14 mouse cellular contexts compared by ENCODE assay signal in genomic region chr2:34014868-34015639, GRCm38 (mm10).
A peak's percentile ranks its signal among the peaks of the same experiment; 100 is the strongest.
DNase-seq lines count a peak whose midpoint lies in the region; ATAC-seq and TF ChIP-seq lines count a peak whose summit lies in the region.
"Had no signal": no experiment of that assay in that cellular context is flagged by ENCODE, and none has a peak within 500 bp of the region (broad histone marks: within the 10 kb centered on the region; RNA-seq: fewer than 3 reads in every experiment).

No protein-coding gene starts in this region.

- no peak for TF ChIP-seq CTCF in stomach, postnatal 0 days (IDR thresholded peaks at IDR 0.05; ENCODE audit: low read depth)

- H3K27me3 ChIP-seq in kidney, embryonic 15.5 days: no peaks in the 10 kb centered on the region
- H3K27me3 ChIP-seq in stomach, embryonic 15.5 days (replicated peaks): no peaks in the 10 kb centered on the region
- H3K27me3 ChIP-seq in stomach, postnatal 0 days (ENCODE audit: control insufficient read depth, insufficient read depth, low read length): no peaks in the 10 kb centered on the region
- H3K27me3 ChIP-seq: embryonic facial prominence, embryonic 15.5 days had no signal

- H3K4me3 ChIP-seq in kidney, embryonic 15.5 days (replicated peaks): no peak overlapping the region
- H3K4me3 ChIP-seq in stomach, embryonic 15.5 days (replicated peaks): no peak overlapping the region
- no peak overlapping the region for H3K4me3 ChIP-seq in stomach, postnatal 0 days (ENCODE audit: low read depth, low read length)
- H3K4me3 ChIP-seq: embryonic facial prominence, embryonic 15.5 days had no signal

- no peaks in the 10 kb centered on the region for H3K36me3 ChIP-seq in kidney, embryonic 15.5 days
- no peaks in the 10 kb centered on the region for H3K36me3 ChIP-seq in stomach, embryonic 15.5 days
- H3K36me3 ChIP-seq in stomach, postnatal 0 days (ENCODE audit: control insufficient read depth, insufficient read depth, low read length): no peaks in the 10 kb centered on the region
- H3K36me3 ChIP-seq: embryonic facial prominence, embryonic 15.5 days had no signal

- H3K4me2 ChIP-seq in kidney, embryonic 15.5 days: no peak overlapping the region
- no peak overlapping the region for H3K4me2 ChIP-seq in stomach, embryonic 15.5 days
- no peak overlapping the region for H3K4me2 ChIP-seq in stomach, postnatal 0 days (replicated peaks; ENCODE audit: low read depth)
- H3K4me2 ChIP-seq: embryonic facial prominence, embryonic 15.5 days had no signal

- no peak for DNase-seq in kidney, postnatal 25 days
- no peak for DNase-seq in stomach, postnatal 0 days (ENCODE audit: low spot score)
- DNase-seq in lung, postnatal 10 days: peak; percentile 20
- no peak for DNase-seq in right cerebral cortex, postnatal 14 days
- DNase-seq: adrenal gland, postnatal 14 days; cerebellum, postnatal 14 days; kidney, postnatal 36 days; layer of hippocampus, postnatal 36 days; thymus, adult 18-20 months had no signal

- no peak for ATAC-seq in kidney, embryonic 15.5 days (replicated peaks; ENCODE audit: low FRiP score)
- ATAC-seq in stomach, embryonic 15.5 days (ENCODE audit: insufficient read depth, low FRiP score, low read depth): no peak
- ATAC-seq in stomach, postnatal 0 days (ENCODE audit: low FRiP score, low TSS enrichment): no peak
- no peak for ATAC-seq in erythroblast, adult 5-6 weeks (replicated peaks; ENCODE audit: low FRiP score, poor library complexity, severe bottlenecking)
- ATAC-seq: inflammation-experienced regulatory T-cells, adult 6 months had no signal

- H3K4me1 ChIP-seq in kidney, embryonic 15.5 days: 0 out of 2 replicates have a peak, but pooled peaks cover 5% of the 10 kb centered on the region
- 0 out of 2 replicates have a peak, but pooled peaks cover 4% of the 10 kb centered on the region for H3K4me1 ChIP-seq in stomach, embryonic 15.5 days
- no peaks in the 10 kb centered on the region for H3K4me1 ChIP-seq in stomach, postnatal 0 days (replicated peaks; ENCODE audit: control insufficient read depth, insufficient read depth)

- peak overlapping the region; percentile 30; the same call in 1 of the 2 replicates for H3K27ac ChIP-seq in kidney, embryonic 15.5 days
- peak overlapping the region; percentile 28; the same call in 1 of the 2 replicates for H3K27ac ChIP-seq in stomach, embryonic 15.5 days
- no peak overlapping the region for H3K27ac ChIP-seq in stomach, postnatal 0 days (replicated peaks)
- H3K27ac ChIP-seq: embryonic facial prominence, embryonic 15.5 days had no signal

- H3K9me3 ChIP-seq in kidney, embryonic 15.5 days (replicated peaks): no peaks in the 10 kb centered on the region
- no peaks in the 10 kb centered on the region for H3K9me3 ChIP-seq in stomach, embryonic 15.5 days
- no peaks in the 10 kb centered on the region for H3K9me3 ChIP-seq in stomach, postnatal 0 days (ENCODE audit: control insufficient read depth, low read length)
- H3K9me3 ChIP-seq: embryonic facial prominence, embryonic 15.5 days had no signal

- H3K9ac ChIP-seq in kidney, embryonic 15.5 days: no peak overlapping the region
- H3K9ac ChIP-seq in stomach, embryonic 15.5 days: no peak overlapping the region
- H3K9ac ChIP-seq in stomach, postnatal 0 days (ENCODE audit: low read length): no peak overlapping the region
- H3K9ac ChIP-seq: embryonic facial prominence, embryonic 15.5 days had no signal

- TF ChIP-seq EP300 in stomach, postnatal 0 days (optimal IDR thresholded peaks at IDR 0.05): no peak

- WGBS in kidney, embryonic 15.5 days: 72% methylated on average over 8 of the region's 8 CpGs
- WGBS in stomach, embryonic 15.5 days: 63% methylated on average over 8 of the region's 8 CpGs
- WGBS in stomach, postnatal 0 days: 57% methylated on average over 8 of the region's 8 CpGs
